In genomic region chr4:59549977-59550560, GRCm38 (mm10) we compare ENCODE assay signal across 8 mouse cellular contexts. TPM values are rescaled to one million over a fixed set of nuclear protein-coding genes. Genes with fewer than 3 reads are reported as not detected.
DNase-seq lines count a peak whose midpoint lies in the region; ATAC-seq and TF ChIP-seq lines count a peak whose summit lies in the region.

No protein-coding gene starts in this region.

- no peak for ATAC-seq in lung, embryonic 14.5 days (ENCODE audit: insufficient read depth)
- ATAC-seq in erythroid progenitor cell, adult 5-6 weeks (replicated peaks; ENCODE audit: low FRiP score, poor library complexity, severe bottlenecking): peak; percentile 5; the same call in 1 of the 2 replicates
- no peak for ATAC-seq in limb, embryonic 13.5 days (ENCODE audit: low FRiP score, low read depth)

- no peaks in the 10 kb centered on the region for H3K9me3 ChIP-seq in lung, embryonic 14.5 days (ENCODE audit: low read depth, low read length)
- H3K9me3 ChIP-seq in limb, embryonic 13.5 days: no peaks in the 10 kb centered on the region

- no peaks in the 10 kb centered on the region for H3K27me3 ChIP-seq in lung, embryonic 14.5 days (ENCODE audit: insufficient read depth, low read length)
- H3K27me3 ChIP-seq in limb, embryonic 13.5 days: no peaks in the 10 kb centered on the region
- no peaks in the 10 kb centered on the region for H3K27me3 ChIP-seq in splenic B cell, adult 2 months (ENCODE audit: control insufficient read depth, insufficient read depth, low read length, poor library complexity, severe bottlenecking)

- intact Hi-C loops in left cerebral cortex, postnatal 36 days (cut with DNase I): loop anchor here (2.0 to 5.0 kb wide), 2 partner anchors 113 to 361 kb away; partner anchors contain the start of genes Susd1 and Ugcg

- no peaks in the 10 kb centered on the region for H3K36me3 ChIP-seq in lung, embryonic 14.5 days (ENCODE audit: insufficient read depth)
- no peaks in the 10 kb centered on the region for H3K36me3 ChIP-seq in limb, embryonic 13.5 days
- no peaks in the 10 kb centered on the region for H3K36me3 ChIP-seq in splenic B cell, adult 2 months (ENCODE audit: control insufficient read depth, insufficient read depth, low read length, poor library complexity, severe bottlenecking)

- H3K4me3 ChIP-seq in lung, embryonic 14.5 days (ENCODE audit: low read depth, low read length): peak overlapping the region; percentile 94
- peak overlapping the region; percentile 90 for H3K4me3 ChIP-seq in limb, embryonic 13.5 days

- H3K27ac ChIP-seq in lung, embryonic 14.5 days (ENCODE audit: low read depth): peak overlapping the region; percentile 96
- no peak overlapping the region for H3K27ac ChIP-seq in limb, embryonic 13.5 days

- DNase-seq in lung, embryonic 14.5 days: peak; percentile 30
- DNase-seq in lung, adult 18-20 months: no peak
- peak; percentile 57 for DNase-seq in splenic B cell, adult 2 months (ENCODE audit: low read depth, low spot score)
- no peak for DNase-seq in left cerebral cortex, postnatal 36 days (ENCODE audit: low spot score in 2 of 2)
- no peak for DNase-seq in spleen, adult 12 weeks (ENCODE audit: low spot score)
- no peak for DNase-seq in c-Kit-positive CD71-positive TER-119-positive erythroid progenitor cells, embryonic 14.5 days (ENCODE audit: low spot score)

- peak overlapping the region; percentile 84 for H3K9ac ChIP-seq in lung, embryonic 14.5 days
- H3K9ac ChIP-seq in limb, embryonic 13.5 days: peak overlapping the region; percentile 82

- H3K4me1 ChIP-seq in lung, embryonic 14.5 days (ENCODE audit: insufficient read depth): peaks cover 8% of the 10 kb centered on the region; the same call in 1 of the 2 replicates
- peaks cover 20% of the 10 kb centered on the region for H3K4me1 ChIP-seq in limb, embryonic 13.5 days

- H3K4me2 ChIP-seq in lung, embryonic 14.5 days: peak overlapping the region; percentile 80
- peak overlapping the region; percentile 75 for H3K4me2 ChIP-seq in limb, embryonic 13.5 days (replicated peaks)

- WGBS in lung, embryonic 14.5 days: 10% methylated on average over 11 of the region's 11 CpGs
- 7% methylated on average over 11 of the region's 11 CpGs for WGBS in limb, embryonic 13.5 days

- no peak for TF ChIP-seq CTCF in lung, embryonic 14.5 days (IDR thresholded peaks at IDR 0.05; ENCODE audit: low read depth)

RNA-seq across cellular contexts. Expression of gene Ptbp3, which starts 0.9 kb away (rescaled TPM):
- 69.6 and 74.6 TPM in 2 replicates for polyA plus RNA-seq in lung, embryonic 14.5 days (2014; fragmentation: Nextera tagmentation; extraction: Ambion mirVana)
- total RNA-seq in erythroid progenitor cell, adult 5-6 weeks (2015; ENCODE audit: low replicate concordance): 256 and 320 TPM in 2 replicates
- total RNA-seq in erythroid progenitor cell, adult 5-6 weeks (2017; ENCODE audit: low replicate concordance): 179 and 231 TPM in 2 replicates
- 37.4 and 40.4 TPM in 2 replicates for polyA plus RNA-seq in limb, embryonic 13.5 days (2015; fragmentation: Nextera tagmentation; extraction: Ambion mirVana)
- 10 to 100 TPM; 25.8 to 30.1 TPM for total RNA-seq in left cerebral cortex, postnatal 36 days (2021)

RNA-seq across cellular contexts. Expression of gene Hsdl2, which starts 31.3 kb away (rescaled TPM):
- polyA plus RNA-seq in lung, embryonic 14.5 days (2014; fragmentation: Nextera tagmentation; extraction: Ambion mirVana): 17.7 and 17.9 TPM in 2 replicates
- 13.8 and 19.1 TPM in 2 replicates for total RNA-seq in erythroid progenitor cell, adult 5-6 weeks (2015; ENCODE audit: low replicate concordance)
- 11.8 and 20.7 TPM in 2 replicates for total RNA-seq in erythroid progenitor cell, adult 5-6 weeks (2017; ENCODE audit: low replicate concordance)
- 25.2 and 25.8 TPM in 2 replicates for polyA plus RNA-seq in limb, embryonic 13.5 days (2015; fragmentation: Nextera tagmentation; extraction: Ambion mirVana)
- 10 to 100 TPM; 24.4 to 26.2 TPM for total RNA-seq in left cerebral cortex, postnatal 36 days (2021)

Comparison
In these comparisons a context has a peak if more than half of its experiments do, and no peak if none do; other contexts are left out.
1. DNase-seq: peak in lung, embryonic 14.5 days (single experiment) and splenic B cell, adult 2 months (single experiment); none in lung, adult 18-20 months (0 of 2), left cerebral cortex, postnatal 36 days (0 of 2), spleen, adult 12 weeks (single experiment) and c-Kit-positive CD71-positive TER-119-positive erythroid progenitor cells, embryonic 14.5 days (single experiment).
2. RNA of gene Ptbp3, which starts 0.9 kb away (total RNA-seq): 179 to 320 TPM in erythroid progenitor cell, adult 5-6 weeks; 25.8 to 30.1 TPM in left cerebral cortex, postnatal 36 days; every median in the first group is over 4 times any median in the second.